Mouse (Mus musculus) hindbrain, embryonic 15.5 days (tissue): ENCODE data around the gene Tmem140. TPM values are rescaled to one million over a fixed set of nuclear protein-coding genes. Genes with fewer than 3 reads are reported as not detected.

Experiments
- ATAC-seq: fragments of 200-750 bp; cut with Nextera tagmentation; 2 replicates; pipeline ENCODE4 v1.8.0; 2017; ENCODE audit warnings: low read depth, moderate number of reproducible peaks, moderate TSS enrichment; ENCODE audit not compliant: low FRiP score
- H3K27ac ChIP-seq: fragments of 300-500 bp; sonication (generic); replicated peaks from 2 replicates; pipeline ENCODE4 v1.5.1; 2015; ENCODE audit warnings: mild to moderate bottlenecking, inconsistent platforms
- H3K27me3 ChIP-seq: fragments of 300-500 bp; sonication (generic); 2 replicates; pipeline ENCODE4 v1.6.1; 2015; ENCODE audit warnings: control low read depth, inconsistent platforms
- H3K36me3 ChIP-seq: fragments of 300-500 bp; sonication (generic); 2 replicates; pipeline ENCODE4 v1.6.1; 2015; ENCODE audit warnings: control low read depth, inconsistent platforms
- H3K4me1 ChIP-seq: fragments of 300-500 bp; sonication (generic); replicated peaks from 2 replicates; pipeline ENCODE4 v1.6.1; 2015; ENCODE audit warnings: control low read depth, inconsistent platforms
- H3K4me2 ChIP-seq: fragments of 300-500 bp; sonication (generic); 2 replicates; pipeline ENCODE4 v1.6.1; 2015; ENCODE audit warnings: moderate library complexity, mild to moderate bottlenecking, inconsistent platforms
- H3K4me3 ChIP-seq: fragments of 300-500 bp; sonication (generic); 2 replicates; pipeline ENCODE4 v1.5.1; 2015; ENCODE audit warnings: mild to moderate bottlenecking, inconsistent platforms
- H3K9ac ChIP-seq: fragments of 300-500 bp; sonication (generic); 2 replicates; pipeline ENCODE4 v1.6.1; 2015; ENCODE audit warnings: inconsistent platforms
- H3K9me3 ChIP-seq: fragments of 300-500 bp; sonication (generic); 2 replicates; pipeline ENCODE4 v1.6.1; 2016; ENCODE audit warnings: control low read depth, inconsistent platforms
- WGBS: fragments of 180-500 bp; shearing (Covaris S2); methylation state at CpG from one replicate; pipeline ENCODE4 v1.1.7; 2015; 5-methylcytosine and 5-hydroxymethylcytosine counted together
- polyA plus RNA-seq: library from polyadenylated mRNA; unstranded; fragments of >200 nt; fragmentation: Nextera tagmentation; extraction: Ambion mirVana; gene quantifications from 2 replicates; pipeline ENCODE4 v1.2.1, GENCODE M21; 2015

Tmem140 gene
- polyA plus RNA-seq, 1 experiment from 2014 or later, result 1.5 TPM

GRCm38 (mm10) chr6:34914462-34914861 is 51.5 kb downstream of the Tmem140 start:
- Histone ChIP-seq H3K27ac (no peak overlapping the region), H3K9ac (no peak overlapping the region), H3K27me3 (no peaks in the 10 kb centered on the region), H3K4me2 (no peak overlapping the region), H3K4me1 (peaks cover 6% of the 10 kb centered on the region), H3K36me3 (no peaks in the 10 kb centered on the region), H3K9me3 (no peaks in the 10 kb centered on the region), H3K4me3 (no peak overlapping the region)
- 89% methylated on average over 3 of the region's 3 CpGs for whole genome bisulfite sequencing
- ATAC-seq, result no peak

GRCm38 (mm10) chr6:34919146-34919545 is 56.2 kb downstream of the Tmem140 start:
- Histone ChIP-seq H3K36me3 (no peaks in the 10 kb centered on the region), H3K27me3 (no peaks in the 10 kb centered on the region), H3K9ac (no peak overlapping the region), H3K4me1 (no peaks in the 10 kb centered on the region), H3K9me3 (no peaks in the 10 kb centered on the region), H3K27ac (no peak overlapping the region), H3K4me2 (no peak overlapping the region), H3K4me3 (no peak overlapping the region)
- WGBS, result 89% methylated on average over 7 of the region's 7 CpGs
- no peak for ATAC-seq

GRCm38 (mm10) chr6:34919956-34920355 is 57.0 kb downstream of the Tmem140 start, which contains the start of gene Stra8:
TSS of gene Stra8 (plus strand) at chr6:34920163.
- ATAC-seq, result no peak
- 48% methylated on average over 10 of the region's 10 CpGs for WGBS
- no peak within 1 kb of the TSS for H3K9ac ChIP-seq
- no peaks in the 10 kb centered on the region for H3K27me3 ChIP-seq
- H3K4me2 ChIP-seq, result no peak within 1 kb of the TSS
- no peaks in the 10 kb centered on the region for H3K9me3 ChIP-seq
- H3K4me3 ChIP-seq, result no peak within 1 kb of the TSS
- no peaks in the 10 kb centered on the region for H3K36me3 ChIP-seq
- no peaks in the 10 kb centered on the region for H3K4me1 ChIP-seq
- no peak within 1 kb of the TSS for H3K27ac ChIP-seq

- H3K27ac ChIP-seq, result no peak overlapping the region
- no peaks in the 10 kb centered on the region for H3K27me3 ChIP-seq
- H3K36me3 ChIP-seq, result no peaks in the 10 kb centered on the region
- WGBS, result 96% methylated on average over 12 of the region's 12 CpGs
- no peak overlapping the region for H3K4me2 ChIP-seq
- no peaks in the 10 kb centered on the region for H3K4me1 ChIP-seq
- no peak for ATAC-seq
- no peak overlapping the region for H3K9ac ChIP-seq
- no peak overlapping the region for H3K4me3 ChIP-seq
- H3K9me3 ChIP-seq, result no peaks in the 10 kb centered on the region
These were observed 57.7 kb downstream of the Tmem140 start for GRCm38 (mm10) chr6:34920631-34921030.

- H3K27me3 ChIP-seq, result no peaks in the 10 kb centered on the region
- H3K4me3 ChIP-seq, result no peak overlapping the region
- no peak for ATAC-seq
- H3K36me3 ChIP-seq, result no peaks in the 10 kb centered on the region
- H3K9me3 ChIP-seq, result no peaks in the 10 kb centered on the region
- no peak overlapping the region for H3K9ac ChIP-seq
- H3K27ac ChIP-seq, result no peak overlapping the region
- 62% methylated on average over 14 of the region's 14 CpGs for WGBS
- H3K4me2 ChIP-seq, result no peak overlapping the region
- no peaks in the 10 kb centered on the region for H3K4me1 ChIP-seq
These were observed 59.0 kb downstream of the Tmem140 start for GRCm38 (mm10) chr6:34921941-34922340.

Other genes starting within 250 kb of the Tmem140 start
- gene Agbl3, start 82.7 kb upstream of the Tmem140 start, polyA plus RNA-seq, result 11.1 and 13.2 TPM in 2 replicates
- 8.9 and 9.8 TPM in 2 replicates for gene Cyren, start 14.9 kb downstream of the Tmem140 start, polyA plus RNA-seq
- 13.1 and 14.3 TPM in 2 replicates for gene Wdr91, start 47.7 kb downstream of the Tmem140 start, polyA plus RNA-seq
- gene Stra8, start 57.0 kb downstream of the Tmem140 start, polyA plus RNA-seq, result not detected in 2 replicates
- 0.56 and 0.64 TPM in 2 replicates for gene Slc23a4, start 125.3 kb downstream of the Tmem140 start, polyA plus RNA-seq